Mouse (Mus musculus) heart, embryonic 16.5 days (tissue): Measurements from ENCODE around the gene Ddx11. TPM values are rescaled to one million over a fixed set of nuclear protein-coding genes. Genes with fewer than 3 reads are reported as not detected.

Source experiments
- polyA plus RNA-seq: library from polyadenylated mRNA; unstranded; fragments of >200 nt; fragmentation: Nextera tagmentation; extraction: Ambion mirVana; gene quantifications from 2 replicates; pipeline ENCODE4 v1.2.1, GENCODE M21; 2015

Ddx11 gene
- polyA plus RNA-seq, 1 experiment from 2014 or later, result 11.0 TPM

Other genes with a start within 250 kb of the Ddx11 start
- 53.7 and 54.8 TPM in 2 replicates for gene Ralbp1, start 237.7 kb upstream of the Ddx11 start, polyA plus RNA-seq
- 101 and 105 TPM in 2 replicates for gene Twsg1, start 172.3 kb upstream of the Ddx11 start, polyA plus RNA-seq
- gene Ankrd12, start 46.4 kb upstream of the Ddx11 start, polyA plus RNA-seq, result 19.3 and 21.5 TPM in 2 replicates
- gene Ndufv2, start 22.0 kb upstream of the Ddx11 start, polyA plus RNA-seq, result 721 and 751 TPM in 2 replicates
- gene Washc1, start 12.0 kb upstream of the Ddx11 start, polyA plus RNA-seq, result 31.6 and 32.0 TPM in 2 replicates